Mouse (Mus musculus) lung, postnatal 0 days (tissue): ENCODE measurements around the gene Zscan21.

Source experiments
- CTCF ChIP-seq: IDR thresholded peaks from 2 replicates; pipeline ENCODE4 v1.5.1; 2016; ENCODE audit warnings: antibody characterized with exemption, mild to moderate bottlenecking
- EP300 ChIP-seq: IDR thresholded peaks from 2 replicates; pipeline ENCODE4 v1.6.1; 2016; ENCODE audit warnings: antibody characterized with exemption, mild to moderate bottlenecking, control low read depth

DNA sequence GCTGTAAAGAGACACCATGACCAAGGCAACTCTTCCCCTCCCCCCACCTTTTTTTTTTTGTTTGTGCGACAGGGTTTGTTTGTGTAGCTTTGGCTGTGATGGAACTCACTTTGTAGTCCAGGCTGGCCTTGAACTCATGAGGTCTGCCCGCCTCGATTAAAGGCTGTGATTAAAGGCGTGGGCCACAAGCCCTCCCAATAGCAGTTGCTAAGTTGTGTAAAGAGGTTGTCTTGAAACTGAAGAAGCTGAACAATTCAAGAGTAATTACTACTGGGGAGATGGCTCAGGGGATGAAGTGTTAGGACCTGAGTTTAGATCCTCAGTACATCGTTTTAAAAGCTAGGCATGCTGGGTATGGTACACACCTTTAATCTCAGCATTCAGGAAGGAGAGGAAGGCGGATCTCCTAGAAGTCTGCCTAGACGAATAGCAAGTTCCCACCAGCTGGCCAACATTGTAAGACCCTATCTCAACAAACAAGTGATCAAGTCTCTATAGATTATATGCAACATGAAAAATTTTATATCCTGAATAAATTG lies 43.6 kb downstream of the Zscan21 start:
- TF ChIP-seq CTCF (no peak), EP300 (no peak)
